Mouse (Mus musculus): Measurements from ENCODE around the gene Vmn2r105.

The Vmn2r105 gene

GRCm38 (mm10) chr17:20234952-20235351, at the start of gene Vmn2r105:
TSS of gene Vmn2r105 (minus strand) at chr17:20235052.
- DNase-seq (ENCODE audit: low read depth): no peak

- DNase-seq (ENCODE audit: low read depth): no peak
Observed at GRCm38 (mm10) chr17:20255522-20255921, 20.7 kb upstream of the Vmn2r105 start.

- no peak for DNase-seq (ENCODE audit: low read depth)
Observed at GRCm38 (mm10) chr17:20182997-20183396, 51.9 kb downstream of the Vmn2r105 start, which contains the start of gene Fpr-rs6. TSS of gene Fpr-rs6 (minus strand) at chr17:20183097.

Data from c-Kit-positive CD71-negative TER-119-negative erythroid progenitor cells, embryonic 14.5 days (primary cell).